Mouse (Mus musculus) cerebellum, adult 9-10 months (tissue): Measurements from ENCODE around the gene Arg1.
A peak's percentile ranks its signal among the peaks of the same experiment; 100 is the strongest.

Experiments
- DNase-seq: peaks from one replicate; pipeline ENCODE4 v3.0.0; 2022

Arg1 gene

DNA sequence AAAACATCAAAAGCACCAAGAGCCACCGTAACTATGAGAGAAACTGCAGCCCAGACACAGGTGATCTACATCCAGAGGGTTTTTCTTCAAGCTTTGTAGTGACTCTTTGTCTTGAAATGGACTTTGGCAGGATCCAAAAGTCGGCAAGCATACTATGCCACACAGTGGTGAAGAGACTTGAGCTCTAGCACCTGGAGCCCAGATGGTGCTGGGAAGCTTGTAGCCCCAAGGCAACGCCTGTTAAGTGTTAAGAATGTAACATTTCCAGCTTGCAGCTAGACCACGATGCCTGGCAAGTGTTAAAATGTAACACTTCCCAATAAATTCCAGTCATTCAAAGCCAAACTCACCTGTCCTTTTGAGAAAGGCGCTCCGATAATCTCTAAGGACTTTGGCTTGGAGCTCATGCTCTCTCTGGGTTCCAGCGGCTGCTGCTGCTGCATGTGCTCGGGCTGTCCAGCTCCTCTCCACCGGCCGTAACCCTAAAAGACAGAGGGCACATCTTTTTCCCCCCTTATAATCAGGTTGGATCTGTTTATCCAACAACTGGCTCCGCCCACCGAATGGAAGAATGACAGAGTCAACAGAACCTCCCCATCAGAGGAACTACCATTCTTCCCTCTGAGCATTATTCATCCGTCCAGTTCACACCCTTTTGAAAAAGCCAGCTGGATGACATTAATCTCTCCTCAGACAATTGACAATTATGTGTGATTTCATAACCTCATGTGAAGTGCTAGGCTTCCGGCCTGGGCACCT, at the start of gene Arg1:
TSS of gene Arg1 (minus strand) at position 523 of the 759 bp plus-strand sequence.
- no peak for DNase-seq

DNA sequence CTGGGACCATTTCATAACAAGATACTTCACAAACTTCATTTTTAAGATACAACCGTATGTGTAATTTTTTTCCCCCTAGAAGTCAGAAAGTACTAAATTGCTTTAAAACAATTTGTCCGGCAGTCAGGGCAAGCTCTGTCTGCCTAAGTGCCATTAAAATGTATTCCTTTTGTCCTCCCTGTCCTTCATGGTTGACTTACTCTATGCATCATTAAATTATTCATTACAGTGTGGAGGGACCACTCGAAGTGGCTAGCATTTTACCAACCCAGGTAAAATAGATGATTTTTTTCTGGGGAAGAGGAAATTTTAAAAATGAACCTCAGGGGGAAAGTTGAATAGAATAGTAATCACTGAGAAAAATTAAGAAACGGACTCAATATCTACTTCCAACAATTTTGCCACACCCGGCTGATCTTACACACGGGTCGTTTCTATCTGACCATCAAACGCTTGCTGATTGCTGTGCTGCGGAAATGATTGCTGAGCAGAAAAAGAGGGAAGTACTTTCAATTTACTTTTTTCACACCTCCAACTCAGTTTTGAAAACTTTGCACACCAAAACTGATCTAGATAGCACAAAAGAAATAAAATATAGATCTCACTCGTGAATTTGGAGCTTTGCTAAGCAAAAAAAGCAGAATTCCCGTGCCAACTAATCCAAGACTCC, 46.7 kb upstream of the Arg1 start:
- DNase-seq, result no peak

DNA sequence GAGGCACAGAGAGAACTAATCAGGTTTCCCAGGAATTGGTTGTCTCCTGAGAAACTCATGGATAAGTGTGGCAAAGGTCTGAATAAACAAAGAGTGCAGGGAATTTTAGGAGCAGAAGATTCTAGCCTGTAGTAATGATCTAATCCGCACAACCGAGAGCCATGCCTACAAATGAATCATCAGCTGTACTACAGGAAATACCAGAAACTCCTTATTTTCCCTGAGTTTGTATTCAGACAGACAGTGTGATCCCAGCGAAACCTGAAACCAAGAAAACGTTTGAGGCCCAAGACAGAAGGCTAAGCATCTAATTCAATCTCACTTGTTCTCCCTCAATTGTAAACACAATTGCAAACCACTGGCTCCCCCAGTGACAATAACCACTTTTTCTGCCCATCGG, 46.1 kb upstream of the Arg1 start:
- DNase-seq, result no peak

DNA sequence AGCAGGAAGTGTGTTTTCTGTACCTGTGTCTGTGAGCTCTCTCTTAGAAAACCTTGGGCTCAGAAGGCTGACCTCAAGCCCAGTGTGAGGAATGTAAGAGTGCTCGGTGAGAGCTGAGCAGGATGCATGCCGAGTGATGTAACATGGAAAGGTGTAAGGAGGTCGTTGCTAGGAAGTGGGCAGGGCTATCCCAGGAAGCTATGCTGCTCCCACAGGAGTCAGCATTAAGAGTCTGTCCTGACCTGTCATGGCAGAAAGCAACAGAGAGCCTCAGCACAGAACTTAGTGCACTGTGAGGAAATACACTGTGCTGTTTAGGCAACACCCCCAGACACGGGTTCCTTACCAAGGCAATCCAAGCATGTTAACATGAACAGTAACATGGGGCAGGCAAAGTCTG, 45.6 kb upstream of the Arg1 start:
- no peak for DNase-seq

DNA sequence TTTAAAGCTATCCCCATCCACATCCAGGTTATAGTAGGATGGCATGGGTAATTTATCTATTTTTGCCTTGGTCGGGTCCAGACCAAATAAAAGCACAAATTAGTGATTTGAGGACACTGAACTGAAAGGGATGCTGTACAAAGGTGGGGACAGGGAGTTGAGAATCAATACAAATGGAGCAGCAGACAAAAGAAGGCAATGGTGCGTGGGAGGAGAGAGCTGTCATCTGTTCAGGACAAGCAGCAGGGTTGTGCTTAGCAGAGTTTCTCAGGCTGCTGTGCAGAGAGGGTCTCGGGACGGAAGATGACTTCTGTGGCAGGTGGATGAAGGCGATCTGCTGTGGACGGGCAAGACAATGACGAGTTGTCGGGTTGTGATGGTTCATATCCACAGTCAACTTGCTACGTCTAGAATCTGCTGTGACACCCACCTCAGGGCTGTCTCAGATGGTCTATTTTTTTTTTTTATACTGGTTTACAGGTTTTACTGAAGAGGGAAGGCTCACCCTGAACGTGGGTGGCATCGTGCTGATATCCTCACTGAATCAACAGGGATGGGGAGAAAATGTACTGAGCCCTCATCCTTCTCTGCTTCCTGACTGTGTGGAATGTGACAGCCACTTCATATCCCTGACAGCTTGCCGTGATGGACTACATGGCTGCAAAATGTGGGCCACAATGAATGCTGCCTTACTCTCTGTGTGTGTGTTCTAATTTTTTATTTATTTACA, 38.7 kb upstream of the Arg1 start:
- DNase-seq, result no peak

DNA sequence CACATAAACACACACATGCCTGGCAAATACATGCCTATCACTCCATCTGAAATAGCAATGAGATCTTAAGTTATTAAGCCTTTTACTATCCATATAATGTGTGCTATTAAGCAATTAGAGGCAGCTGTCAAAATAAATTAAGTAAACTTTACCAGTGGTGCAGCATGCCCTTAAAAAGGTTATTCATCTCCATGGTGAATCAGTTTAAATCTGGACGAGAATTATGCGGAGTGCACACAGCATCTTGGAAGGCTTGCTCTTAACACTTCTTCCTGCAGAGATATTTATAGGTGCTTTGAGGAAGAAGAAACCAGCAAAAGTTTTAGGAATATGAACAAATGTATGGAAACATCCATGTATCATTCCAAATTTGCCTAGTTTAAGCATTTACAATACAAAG, 34.6 kb upstream of the Arg1 start:
- no peak for DNase-seq

DNA sequence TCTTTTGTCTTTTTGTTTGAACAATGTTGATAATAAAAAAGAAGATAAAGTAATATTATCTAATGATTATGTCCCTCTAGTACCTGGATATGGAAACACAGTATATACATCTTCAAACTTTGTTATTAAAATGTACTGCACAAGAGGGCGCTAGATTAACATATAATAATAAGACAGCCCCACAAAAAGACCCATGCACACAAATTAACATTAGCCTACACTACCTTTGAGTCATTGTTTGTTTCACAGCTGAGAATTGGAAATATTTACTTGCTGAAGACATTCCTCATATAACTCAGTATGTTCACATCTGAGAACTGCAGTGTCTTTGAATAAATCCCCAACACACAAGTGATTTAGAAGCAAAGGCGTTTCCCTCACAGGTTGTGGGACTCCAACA, 33.8 kb upstream of the Arg1 start:
- DNase-seq, result peak; percentile 83

DNA sequence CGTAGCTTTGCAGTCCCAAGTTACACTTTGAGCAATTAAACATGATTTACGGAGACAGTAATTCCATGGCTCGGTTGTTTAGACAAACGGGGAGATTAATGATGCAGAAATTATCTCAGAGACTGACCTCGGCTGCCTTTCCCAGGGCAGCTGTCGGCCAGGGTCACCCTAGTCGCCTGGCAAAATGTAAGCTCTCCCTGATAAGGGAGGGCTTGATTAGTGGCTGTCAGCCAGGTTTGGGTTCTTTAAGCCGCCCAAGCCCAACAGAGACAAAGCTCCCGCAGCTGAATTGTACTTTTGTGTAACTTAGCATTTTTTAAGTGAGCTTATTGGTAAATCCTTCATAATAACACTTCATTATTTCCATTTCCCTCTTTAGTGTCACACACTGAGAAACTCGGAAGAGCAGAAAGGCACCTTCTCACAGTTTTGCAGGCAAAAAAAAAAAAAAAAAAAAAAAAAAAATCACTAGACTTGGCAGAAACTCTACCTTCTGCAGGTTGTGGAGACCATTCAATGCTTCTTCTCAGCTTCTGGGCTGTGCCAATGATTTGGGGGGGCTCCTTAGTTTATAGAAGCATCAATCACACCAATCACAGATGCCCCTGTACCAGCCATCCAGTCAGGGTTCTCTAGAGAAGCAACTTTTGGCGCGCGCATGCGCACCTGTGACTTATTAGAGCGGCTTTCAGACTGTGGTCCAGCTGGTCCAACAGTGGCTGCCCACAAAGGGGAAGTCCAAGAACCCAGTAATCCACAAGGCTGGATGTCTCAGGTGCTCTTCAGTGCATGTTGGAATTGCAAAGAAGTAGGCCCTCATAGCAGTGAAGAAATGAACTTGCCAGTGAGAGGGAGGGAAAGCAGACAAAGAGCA, 32.0 kb upstream of the Arg1 start:
- no peak for DNase-seq

DNA sequence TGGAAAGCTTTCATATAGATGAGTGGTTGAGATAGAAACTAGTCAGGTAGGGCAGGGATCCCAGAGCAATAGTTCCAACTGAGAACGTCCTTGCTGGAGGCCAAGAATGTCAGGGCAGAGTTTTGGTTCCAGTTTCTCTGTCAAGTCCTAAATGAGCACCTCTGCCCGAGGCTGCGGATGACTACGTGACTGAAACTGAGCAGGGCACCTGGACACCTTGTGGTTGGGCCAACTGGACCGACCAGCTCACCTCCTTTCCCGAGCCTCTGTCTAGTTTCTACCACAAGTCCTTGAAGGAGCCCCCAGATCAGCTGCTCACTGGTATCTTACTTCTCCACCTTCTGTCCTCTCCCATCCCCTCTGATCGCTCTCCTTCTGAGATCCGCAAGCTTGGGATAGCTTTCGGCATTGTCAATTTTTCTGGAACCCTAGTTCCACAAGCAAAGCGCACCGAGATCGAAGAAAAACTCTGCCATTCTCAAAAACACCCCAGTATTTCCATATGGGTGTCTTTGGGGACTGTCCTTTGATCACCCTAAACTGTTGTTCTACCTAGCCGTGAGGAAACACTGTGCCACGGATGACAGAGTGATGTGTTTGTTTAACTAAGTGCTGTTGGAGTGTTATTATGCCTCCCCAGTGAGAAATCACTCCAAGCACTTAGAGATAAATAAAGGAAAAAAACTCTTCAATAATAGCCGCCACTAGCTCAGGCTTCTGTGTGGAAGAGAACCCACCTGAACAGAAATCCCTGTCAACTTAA, 31.2 kb upstream of the Arg1 start:
- DNase-seq, result no peak

DNA sequence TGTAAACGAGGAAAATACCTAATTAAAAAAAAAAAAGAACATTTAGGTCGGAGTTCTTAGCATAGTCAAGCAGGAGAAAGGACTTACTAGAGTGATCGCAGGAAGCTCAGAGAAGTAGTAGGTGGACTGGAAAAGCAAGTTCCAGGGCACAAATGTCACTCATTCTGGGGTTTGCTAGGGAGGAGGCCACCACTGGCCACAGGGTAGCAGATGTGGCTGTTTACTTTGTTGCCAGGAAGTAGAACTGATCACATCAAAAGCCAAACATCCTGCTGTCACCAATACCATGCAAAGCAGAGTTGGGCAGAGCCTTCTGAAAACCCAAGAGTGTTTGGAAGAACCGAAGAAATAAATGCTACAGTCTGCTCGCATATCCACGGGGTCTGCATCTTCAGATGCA, 26.6 kb upstream of the Arg1 start:
- no peak for DNase-seq

DNA sequence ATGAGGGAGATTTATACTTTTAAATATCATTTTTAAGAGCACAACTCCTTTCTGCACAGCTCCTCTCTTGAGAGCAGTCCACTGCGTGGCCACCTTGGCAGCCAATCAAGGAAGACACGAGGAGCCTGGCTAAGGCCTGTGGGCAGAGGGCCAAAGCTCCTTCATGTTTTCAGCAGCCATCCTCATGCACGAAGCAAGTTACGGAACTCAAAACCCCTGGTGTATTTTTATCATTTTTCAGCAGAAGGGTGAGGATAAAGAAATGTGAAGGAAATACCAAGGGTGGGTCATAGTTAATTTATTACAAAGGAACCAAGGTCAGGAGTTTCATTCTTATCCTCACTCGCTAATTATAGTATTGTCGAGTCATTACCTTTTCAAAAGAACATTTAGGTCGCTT, 25.3 kb upstream of the Arg1 start:
- DNase-seq, result no peak

DNA sequence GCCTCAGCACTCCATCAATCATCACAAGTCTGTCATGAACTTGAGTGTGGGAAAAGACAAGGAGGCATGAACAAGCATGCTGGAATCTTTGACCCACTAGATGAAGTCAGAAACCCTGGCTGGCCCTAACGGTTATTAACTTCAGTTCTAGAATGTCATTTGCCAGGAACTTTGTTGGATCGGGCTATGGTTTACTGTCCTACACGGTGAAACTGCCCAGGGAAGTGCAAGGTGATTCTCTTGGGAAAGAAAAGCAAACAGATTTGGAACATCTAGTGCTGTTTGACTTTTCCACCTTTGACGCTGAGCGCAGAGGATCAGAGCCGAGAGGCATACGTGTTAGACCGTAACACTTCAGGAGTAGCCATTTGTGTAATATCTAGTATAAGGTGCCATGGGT, 24.3 kb upstream of the Arg1 start:
- no peak for DNase-seq

DNA sequence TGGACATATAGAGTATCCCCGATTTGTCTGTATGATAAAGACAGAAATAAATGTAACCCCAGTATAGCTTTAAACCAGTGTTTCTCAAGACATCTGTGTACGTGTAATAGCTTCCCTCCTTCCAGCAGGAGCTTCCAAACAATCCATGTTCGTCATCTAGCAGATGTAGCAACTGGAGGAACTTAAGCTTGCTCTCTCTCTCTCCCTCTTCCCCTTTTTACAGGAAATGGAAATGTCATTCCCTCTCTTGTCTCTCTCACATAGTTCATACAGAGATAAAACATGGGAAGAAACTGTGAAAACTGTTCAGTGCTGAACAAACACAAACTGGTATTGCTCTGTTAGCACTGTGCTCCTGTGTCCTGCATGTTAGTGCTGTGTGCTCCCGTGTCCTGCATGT, 22.9 kb upstream of the Arg1 start:
- DNase-seq, result no peak

DNA sequence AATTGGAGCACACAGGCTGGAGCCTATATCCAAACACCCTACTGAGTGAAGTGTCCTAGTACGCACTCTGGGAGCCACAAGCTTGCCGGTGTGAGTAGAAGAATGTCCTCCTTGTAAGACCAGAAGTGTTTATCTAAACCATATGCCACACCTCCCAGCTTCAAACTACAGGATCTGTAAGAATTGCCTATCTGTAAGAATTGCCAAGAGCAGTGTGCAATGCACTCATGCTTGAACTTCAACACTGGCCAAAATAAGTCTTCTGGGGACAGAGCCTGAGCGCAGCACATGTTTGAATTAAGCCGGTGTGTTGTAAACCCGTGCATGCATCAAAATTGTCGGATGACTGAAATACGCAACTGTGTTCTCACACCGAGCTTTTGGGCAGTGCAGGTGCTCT, 21.0 kb upstream of the Arg1 start:
- no peak for DNase-seq

DNA sequence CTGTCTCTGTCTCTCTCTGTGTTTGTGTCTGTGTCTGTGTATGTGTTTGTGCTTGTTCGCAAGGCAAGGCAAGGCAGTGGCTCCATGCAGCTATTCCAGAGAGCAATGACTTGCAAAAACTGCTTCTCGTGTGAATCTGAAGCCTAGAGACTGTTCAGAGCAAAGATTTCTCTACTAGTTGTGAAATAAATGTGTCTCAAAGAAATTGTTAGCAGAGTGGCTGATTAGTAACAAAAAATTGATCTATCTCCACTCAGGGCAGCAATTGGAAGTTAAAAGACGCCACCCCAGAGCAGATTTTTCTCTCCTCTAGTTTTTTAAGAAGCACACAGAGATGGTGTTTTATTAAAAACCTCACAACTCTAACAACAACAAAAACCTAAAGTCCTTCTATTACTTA, 20.6 kb upstream of the Arg1 start:
- DNase-seq, result no peak

DNA sequence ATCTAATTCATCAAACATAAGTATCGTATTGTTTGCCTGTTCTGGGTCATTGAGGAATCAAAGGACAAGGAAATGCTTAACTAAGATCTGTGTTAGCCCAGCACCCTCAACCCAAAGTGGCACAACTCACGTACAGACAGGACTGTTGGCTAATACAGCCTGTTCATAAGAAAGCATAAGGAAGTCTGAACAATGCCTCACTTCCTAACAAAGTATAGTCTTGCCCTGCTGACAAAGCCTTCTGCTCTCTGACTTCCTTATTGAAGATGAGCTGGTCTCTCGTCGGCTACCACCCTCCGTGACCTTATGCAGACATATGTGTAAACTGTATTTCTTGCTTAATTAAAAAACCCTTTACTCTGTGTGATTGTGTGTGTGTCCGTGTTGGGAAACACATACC, 2.9 kb upstream of the Arg1 start:
- no peak for DNase-seq

DNA sequence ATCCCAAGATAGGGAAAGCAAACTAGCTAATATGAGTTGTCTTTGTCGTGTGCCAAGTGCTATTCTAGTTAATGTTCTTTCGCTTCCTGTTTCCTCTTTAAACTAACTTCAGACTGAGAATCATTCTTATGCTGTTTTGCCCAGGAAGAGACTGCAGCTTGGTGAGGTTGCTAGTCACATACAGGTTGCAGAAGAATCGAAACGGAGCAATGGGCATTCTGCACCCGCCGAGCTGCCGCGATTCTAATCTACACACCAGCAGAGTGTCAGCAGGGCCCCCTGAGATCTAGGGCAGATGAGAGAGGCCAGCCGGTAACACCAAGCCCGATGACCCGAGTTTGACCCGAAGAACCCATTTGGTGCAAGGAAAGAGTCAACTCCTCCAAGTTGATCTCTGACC, 788 bp upstream of the Arg1 start:
- DNase-seq, result no peak

DNA sequence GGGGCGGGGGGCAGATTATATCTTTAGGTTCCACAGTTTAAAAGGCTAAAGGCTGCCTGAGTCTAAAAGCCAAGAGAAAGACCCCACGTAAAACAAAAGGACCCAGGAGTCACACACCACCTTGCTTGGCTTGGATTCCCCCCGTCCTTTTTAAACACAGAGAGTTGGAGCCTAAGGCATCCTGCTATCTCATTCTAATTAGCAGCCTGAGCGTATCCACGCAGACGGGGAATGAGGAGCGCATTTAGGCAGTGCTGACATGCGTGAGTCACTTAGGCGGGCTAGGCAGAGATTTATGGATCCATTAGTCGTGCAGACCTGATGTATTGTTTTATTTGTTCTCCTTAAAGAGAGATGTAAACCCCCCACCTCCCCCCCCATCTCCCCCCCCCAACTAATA, 904 bp downstream of the Arg1 start:
- no peak for DNase-seq

DNA sequence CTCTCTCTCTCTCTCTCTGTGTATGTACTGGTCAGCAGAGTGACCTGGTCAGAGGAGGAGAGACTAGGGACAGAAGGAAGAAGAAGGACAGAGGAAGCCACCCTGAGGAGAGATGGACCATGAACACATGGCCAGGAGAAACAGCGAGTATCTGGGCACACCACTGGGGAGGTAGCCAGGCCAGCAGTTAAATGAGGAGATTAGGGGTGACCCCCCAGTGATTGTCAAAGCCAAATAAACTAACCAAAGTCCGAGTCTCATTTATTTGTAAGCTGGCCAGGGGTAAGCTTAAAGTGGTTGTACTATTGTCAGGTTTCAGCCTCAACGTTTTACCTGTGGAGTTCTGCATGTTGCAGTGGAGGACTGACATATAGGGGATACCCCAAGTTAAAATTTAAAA, 3.0 kb downstream of the Arg1 start:
- DNase-seq, result no peak

DNA sequence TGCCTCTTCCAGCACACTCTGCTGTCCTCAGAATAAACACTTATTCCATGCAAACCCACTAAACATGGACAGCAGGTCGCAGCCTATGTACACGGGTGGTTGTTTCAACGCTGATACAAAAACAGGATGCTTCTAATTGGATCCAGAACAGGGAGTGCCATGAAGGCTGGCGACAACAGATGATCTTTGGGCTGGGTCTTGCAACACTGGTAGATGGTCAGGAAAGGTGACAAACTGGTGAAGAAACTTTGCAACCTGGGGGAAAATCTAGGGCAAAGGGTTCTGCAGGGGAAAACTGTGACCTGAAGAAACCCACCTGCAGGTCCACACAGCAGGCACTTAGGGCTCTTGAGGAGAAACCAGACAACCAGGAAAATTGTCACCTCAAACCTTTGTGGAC, 4.3 kb downstream of the Arg1 start:
- DNase-seq, result no peak

DNA sequence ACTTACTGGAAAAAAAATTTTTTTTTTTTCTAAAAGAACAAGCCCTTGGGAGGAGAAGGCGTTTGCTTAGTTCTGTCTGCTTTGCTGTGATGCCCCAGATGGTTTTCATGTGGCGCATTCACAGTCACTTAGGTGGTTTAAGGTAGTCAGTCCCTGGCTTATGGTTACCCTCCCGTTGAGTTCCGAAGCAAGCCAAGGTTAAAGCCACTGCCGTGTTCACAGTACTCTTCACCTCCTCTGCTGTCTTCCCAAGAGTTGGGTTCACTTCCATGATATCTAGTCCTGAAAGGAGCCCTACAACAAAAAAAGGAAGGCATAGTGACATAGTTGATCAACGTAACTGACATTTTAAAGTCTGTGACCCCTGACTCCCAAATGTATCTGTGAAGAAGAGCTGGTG, 11.8 kb downstream of the Arg1 start:
- DNase-seq, result no peak

DNA sequence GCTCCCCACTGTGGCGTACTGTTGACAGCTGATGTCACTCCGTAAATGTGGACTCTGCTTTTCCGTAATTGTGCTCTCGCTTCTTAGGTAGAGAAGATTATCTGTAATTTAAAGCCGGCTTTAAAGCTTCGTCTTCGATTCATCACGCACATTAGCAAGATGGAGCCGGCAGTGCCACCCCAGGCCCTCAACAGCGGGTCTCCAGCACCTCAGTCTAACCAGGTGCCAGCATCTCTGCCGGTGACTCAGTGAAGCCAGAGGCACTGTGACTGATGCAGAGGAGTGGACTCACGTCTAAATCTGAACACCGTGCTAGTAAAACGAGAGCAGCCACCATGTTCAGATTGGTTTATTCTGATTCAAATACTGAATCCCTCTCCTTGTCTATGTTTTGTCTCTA, 14.7 kb downstream of the Arg1 start:
- DNase-seq, result no peak

DNA sequence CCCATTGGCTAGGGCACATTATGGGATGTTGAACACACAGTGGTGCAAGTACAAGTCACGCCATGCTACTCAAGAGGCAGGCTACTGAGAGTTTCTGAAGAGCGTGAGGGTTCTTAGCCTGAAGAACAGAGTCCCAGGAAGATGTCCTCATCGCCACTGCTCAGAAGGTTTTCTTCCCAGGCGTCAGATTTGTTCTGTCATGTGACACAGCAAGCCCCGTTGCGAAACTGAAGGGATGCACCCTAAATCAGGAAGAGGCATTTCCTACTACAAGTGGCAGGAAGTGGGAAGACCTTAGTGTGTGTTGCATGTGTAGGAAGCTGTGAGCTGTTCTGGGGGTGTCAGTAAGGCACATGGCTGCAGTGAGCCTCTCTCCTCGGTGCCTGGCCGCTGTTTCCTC, 16.1 kb downstream of the Arg1 start:
- no peak for DNase-seq
